Mouse (Mus musculus) MEL (cell line): ENCODE results near the gene Prdm8. TPM values are rescaled to one million over a fixed set of nuclear protein-coding genes. Genes with fewer than 3 reads are reported as not detected.

Source experiments
- DNase-seq: peaks from one replicate; pipeline ENCODE4 v3.0.0; 2011; ENCODE audit warnings: low read depth, low spot score
- H3K27ac ChIP-seq: 2 replicates; pipeline ENCODE4 v1.5.1; 2012; ENCODE audit warnings: low read depth, mild to moderate bottlenecking, control low read depth, low read length, moderate library complexity; ENCODE audit not compliant: control insufficient read depth
- H3K27me3 ChIP-seq, 2 experiments: fragments of 150-350 bp in 1 of 2; sonication (generic) in 1 of 2; 2 replicates each; pipeline ENCODE4 v1.6.1; 2012; ENCODE audit warnings: low read length in 2 of 2, mild to moderate bottlenecking in 2 of 2, improper control_type of control experiment in 1 of 2, moderate library complexity in 1 of 2; ENCODE audit not compliant: insufficient read depth in 2 of 2, control insufficient read depth in 1 of 2
- H3K36me3 ChIP-seq, 2 experiments: 2 replicates each; pipeline ENCODE4 v1.6.1; 2012 to 2014; ENCODE audit warnings: low read length in 2 of 2, improper control_type of control experiment in 1 of 2, inconsistent platforms in 1 of 2, mild to moderate bottlenecking in 1 of 2; ENCODE audit not compliant: insufficient read depth in 2 of 2, control insufficient read depth in 1 of 2
- H3K4me1 ChIP-seq, 2 experiments: fragments of 150-350 bp in 1 of 2; sonication (generic) in 1 of 2; 2 replicates each; pipeline ENCODE4 v1.6.1; 2012; ENCODE audit warnings: low read length in 2 of 2, improper control_type of control experiment in 1 of 2, mild to moderate bottlenecking in 1 of 2; ENCODE audit not compliant: insufficient read depth in 2 of 2, control insufficient read depth in 1 of 2
- H3K4me3 ChIP-seq, 2 experiments: fragments of 150-350 bp in 1 of 2; sonication (generic) in 1 of 2; 2 replicates each; pipeline ENCODE4 v1.5.1; 2012; ENCODE audit warnings: low read depth in 2 of 2, low read length in 2 of 2, mild to moderate bottlenecking in 2 of 2, moderate library complexity in 2 of 2, control low read depth in 1 of 2, improper control_type of control experiment in 1 of 2; ENCODE audit not compliant: control insufficient read depth in 1 of 2, insufficient read depth in 1 of 2
- H3K79me2 ChIP-seq: 2 replicates; pipeline ENCODE4 v1.6.1; 2012; ENCODE audit warnings: mild to moderate bottlenecking, low read length, moderate library complexity; ENCODE audit not compliant: control insufficient read depth, poor library complexity, insufficient read depth
- H3K9ac ChIP-seq: 2 replicates; pipeline ENCODE4 v1.6.1; 2012; ENCODE audit warnings: low read depth, mild to moderate bottlenecking, control low read depth, low read length, moderate library complexity; ENCODE audit not compliant: control insufficient read depth, poor library complexity, severe bottlenecking
- H3K9me3 ChIP-seq: fragments of 150-350 bp; sonication (generic); replicated peaks from 2 replicates; pipeline ENCODE4 v1.6.1; 2012; ENCODE audit warnings: mild to moderate bottlenecking, low read length, improper control_type of control experiment, moderate library complexity; ENCODE audit not compliant: insufficient read depth
- ELF1 ChIP-seq: IDR thresholded peaks from 2 replicates; pipeline ENCODE4 v1.6.1; 2014; ENCODE audit warnings: low read depth, mild to moderate bottlenecking, inconsistent platforms, low read length, improper control_type of control experiment, moderate library complexity
- ETS1 ChIP-seq: IDR thresholded peaks from 2 replicates; pipeline ENCODE4 v1.6.1; 2012; ENCODE audit warnings: low read depth, mild to moderate bottlenecking, inconsistent platforms, low read length, improper control_type of control experiment, moderate library complexity
- JUND ChIP-seq: IDR thresholded peaks from 2 replicates; pipeline ENCODE4 v1.6.1; 2011; ENCODE audit warnings: low read depth, mild to moderate bottlenecking, improper control_type of control experiment, low read length
- KAT2A ChIP-seq: conservative IDR thresholded peaks from 2 replicates; pipeline ENCODE4 v1.6.1; 2012; ENCODE audit warnings: low read depth, low read length, improper control_type of control experiment, inconsistent platforms
- MAFK ChIP-seq: IDR thresholded peaks from 2 replicates; pipeline ENCODE4 v1.6.1; 2011; ENCODE audit warnings: low read depth, mild to moderate bottlenecking, low read length, improper control_type of control experiment, borderline replicate concordance
- MAZ ChIP-seq: IDR thresholded peaks from 2 replicates; pipeline ENCODE4 v1.6.1; 2012; ENCODE audit warnings: low read depth, mild to moderate bottlenecking, inconsistent platforms, low read length, improper control_type of control experiment
- MEF2A ChIP-seq: IDR thresholded peaks from 2 replicates; pipeline ENCODE4 v1.6.1; 2014; ENCODE audit warnings: low read depth, mild to moderate bottlenecking, inconsistent platforms, low read length, improper control_type of control experiment; ENCODE audit not compliant: poor library complexity, insufficient replicate concordance, severe bottlenecking; ENCODE audit errors: extremely low read depth
- MXI1 ChIP-seq: IDR thresholded peaks from 2 replicates; pipeline ENCODE4 v1.6.1; 2011; ENCODE audit warnings: mild to moderate bottlenecking, low read depth, low read length, improper control_type of control experiment
- NRF1 ChIP-seq: IDR thresholded peaks from 2 replicates; pipeline ENCODE4 v1.6.1; 2014; ENCODE audit warnings: low read depth, mild to moderate bottlenecking, inconsistent platforms, low read length, improper control_type of control experiment, moderate library complexity; ENCODE audit not compliant: poor library complexity, insufficient read depth, severe bottlenecking
- POLR2A ChIP-seq, 2 experiments: IDR thresholded peaks; 2 replicates each; pipeline ENCODE4 v1.6.1; 2011 to 2012; ENCODE audit warnings: low read length in 2 of 2, mild to moderate bottlenecking in 2 of 2, control low read depth in 1 of 2, improper control_type of control experiment in 1 of 2, low read depth in 1 of 2, moderate library complexity in 1 of 2; ENCODE audit not compliant: control insufficient read depth in 1 of 2, insufficient read depth in 1 of 2, poor library complexity in 1 of 2
- POLR2AphosphoS2 ChIP-seq: IDR thresholded peaks from 2 replicates; pipeline ENCODE4 v1.6.1; 2011; ENCODE audit warnings: low read length, improper control_type of control experiment
- POLR2AphosphoS5 ChIP-seq: IDR thresholded peaks from 2 replicates; pipeline ENCODE4 v1.6.1; 2012; ENCODE audit warnings: low read depth, borderline replicate concordance, mild to moderate bottlenecking, inconsistent platforms, low read length, moderate library complexity, mixed read lengths
- SIN3A ChIP-seq: IDR thresholded peaks from 2 replicates; pipeline ENCODE4 v1.6.1; 2012; ENCODE audit warnings: low read length, improper control_type of control experiment, inconsistent platforms
- TAL1 ChIP-seq: IDR thresholded peaks from 2 replicates; pipeline ENCODE4 v1.6.1; 2012; ENCODE audit warnings: mild to moderate bottlenecking, inconsistent platforms, low read length, moderate library complexity, mixed read lengths
- TBP ChIP-seq: IDR thresholded peaks from 2 replicates; pipeline ENCODE4 v1.8.0; 2011; ENCODE audit warnings: low read depth, low read length, improper control_type of control experiment
- TCF12 ChIP-seq: IDR thresholded peaks from 2 replicates; pipeline ENCODE4 v1.6.1; 2014; ENCODE audit warnings: low read depth, mild to moderate bottlenecking, inconsistent platforms, low read length, improper control_type of control experiment, moderate library complexity
- UBTF ChIP-seq: IDR thresholded peaks from 2 replicates; pipeline ENCODE4 v1.6.1; 2012; ENCODE audit warnings: low read depth, mild to moderate bottlenecking, inconsistent platforms, low read length, improper control_type of control experiment, moderate library complexity, borderline replicate concordance; ENCODE audit not compliant: insufficient read depth
- USF2 ChIP-seq, 2 experiments: IDR thresholded peaks; 2 replicates each; pipeline ENCODE4 v1.6.1; 2011 to 2012; ENCODE audit warnings: improper control_type of control experiment in 2 of 2, low read length in 2 of 2, borderline replicate concordance in 1 of 2, inconsistent platforms in 1 of 2, low read depth in 1 of 2, mild to moderate bottlenecking in 1 of 2; ENCODE audit not compliant: insufficient read depth in 1 of 2
- ZC3H11A ChIP-seq: IDR thresholded peaks from 2 replicates; pipeline ENCODE4 v1.6.1; 2012; ENCODE audit warnings: low read depth, mild to moderate bottlenecking, inconsistent platforms, low read length, improper control_type of control experiment
- ZKSCAN1 ChIP-seq: IDR thresholded peaks from 2 replicates; pipeline ENCODE4 v1.6.1; 2012; ENCODE audit warnings: low read depth, mild to moderate bottlenecking, inconsistent platforms, low read length, improper control_type of control experiment, moderate library complexity
- ZMIZ1 ChIP-seq: IDR thresholded peaks from 2 replicates; pipeline ENCODE4 v1.6.1; 2012; ENCODE audit warnings: low read depth, mild to moderate bottlenecking, inconsistent platforms, low read length, improper control_type of control experiment, moderate library complexity
- ZNF384 ChIP-seq: IDR thresholded peaks from 2 replicates; pipeline ENCODE4 v1.6.1; 2012; ENCODE audit warnings: low read depth, mild to moderate bottlenecking, inconsistent platforms, low read length, improper control_type of control experiment
- polyA plus RNA-seq, 2 experiments: library from polyadenylated mRNA; stranded (reverse) in 1 of 2; unstranded in 1 of 2; fragments of >175 nt in 1 of 2; fragments of >200 nt in 1 of 2; gene quantifications; 2 replicates each; pipeline versions ENCODE4 v1.2.1 to v1.2.4; 2012; ENCODE audit warnings: low replicate concordance in 2 of 2, low read depth in 1 of 2; ENCODE audit not compliant: insufficient read length in 2 of 2, insufficient read depth in 1 of 2, missing spikeins in 1 of 2
- total RNA-seq: library from RNA; depleted of rRNA; stranded (reverse); fragments of 300-350 nt; gene quantifications from 2 replicates; pipeline ENCODE4 v1.2.3, GENCODE M21; 2012

The Prdm8 gene
- total and polyA plus RNA-seq, 3 experiments = not detected

GRCm38 (mm10) chr5:98172502-98173181 is 5.6 kb downstream of the Prdm8 start:
- H3K9me3 ChIP-seq = no peaks in the 10 kb centered on the region
- H3K27me3 ChIP-seq = no peaks in the 10 kb centered on the region
- TF ChIP-seq UBTF (no peak), POLR2A (IDR thresholded peaks at IDR 0.05; ENCODE audit: control insufficient read depth in 1 of 2, insufficient read depth in 1 of 2, low read depth in 1 of 2, low read length in 2 of 2, poor library complexity in 1 of 2) (no peak), MEF2A (no peak), ZC3H11A (no peak), ELF1 (no peak), JUND (no peak), ZKSCAN1 (no peak), MAZ (no peak), USF2 (IDR thresholded peaks at IDR 0.05; ENCODE audit: borderline replicate concordance in 1 of 2, insufficient read depth in 1 of 2, low read depth in 1 of 2, low read length in 2 of 2) (no peak), KAT2A (no peak), ZMIZ1 (no peak), MXI1 (no peak)
- no peak overlapping the region for H3K9ac ChIP-seq
- no peak overlapping the region for H3K4me3 ChIP-seq
- no peaks in the 10 kb centered on the region for H3K79me2 ChIP-seq
- no peaks in the 10 kb centered on the region for H3K4me1 ChIP-seq
- H3K27ac ChIP-seq = no peak overlapping the region
- DNase-seq = no peak
- H3K36me3 ChIP-seq = no peaks in the 10 kb centered on the region

GRCm38 (mm10) chr5:98173694-98174093 is 6.7 kb downstream of the Prdm8 start:
- Histone ChIP-seq H3K4me3 (no peak overlapping the region), H3K4me1 (no peaks in the 10 kb centered on the region), H3K9me3 (no peaks in the 10 kb centered on the region), H3K79me2 (no peaks in the 10 kb centered on the region), H3K36me3 (no peaks in the 10 kb centered on the region), H3K9ac (no peak overlapping the region), H3K27ac (no peak overlapping the region), H3K27me3 (no peaks in the 10 kb centered on the region)
- no peak for DNase-seq
- peak; percentile 91 for TF ChIP-seq MAFK
- TF ChIP-seq SIN3A = no peak

- no peaks in the 10 kb centered on the region for H3K27me3 ChIP-seq
- H3K9me3 ChIP-seq = no peaks in the 10 kb centered on the region
- H3K36me3 ChIP-seq = no peaks in the 10 kb centered on the region
- TF ChIP-seq ZNF384 = no peak
- TF ChIP-seq TBP = no peak
- TF ChIP-seq POLR2AphosphoS2 = no peak
- no peak for TF ChIP-seq NRF1
- TF ChIP-seq TCF12 = no peak
- TF ChIP-seq TAL1 = no peak
- no peak for TF ChIP-seq ETS1
- TF ChIP-seq USF2 (IDR thresholded peaks at IDR 0.05; ENCODE audit: borderline replicate concordance in 1 of 2, insufficient read depth in 1 of 2, low read depth in 1 of 2, low read length in 2 of 2) = no peak
- no peak for TF ChIP-seq MEF2A
- no peak for TF ChIP-seq MAZ
- TF ChIP-seq POLR2AphosphoS5 = no peak
- H3K27ac ChIP-seq = no peak overlapping the region
- H3K4me3 ChIP-seq = no peak overlapping the region
- H3K9ac ChIP-seq = no peak overlapping the region
- no peak for DNase-seq
- H3K4me1 ChIP-seq = no peaks in the 10 kb centered on the region
- no peaks in the 10 kb centered on the region for H3K79me2 ChIP-seq
Measured at GRCm38 (mm10) chr5:98179606-98180005, 12.6 kb downstream of the Prdm8 start.
